In the genomic region with DNA sequence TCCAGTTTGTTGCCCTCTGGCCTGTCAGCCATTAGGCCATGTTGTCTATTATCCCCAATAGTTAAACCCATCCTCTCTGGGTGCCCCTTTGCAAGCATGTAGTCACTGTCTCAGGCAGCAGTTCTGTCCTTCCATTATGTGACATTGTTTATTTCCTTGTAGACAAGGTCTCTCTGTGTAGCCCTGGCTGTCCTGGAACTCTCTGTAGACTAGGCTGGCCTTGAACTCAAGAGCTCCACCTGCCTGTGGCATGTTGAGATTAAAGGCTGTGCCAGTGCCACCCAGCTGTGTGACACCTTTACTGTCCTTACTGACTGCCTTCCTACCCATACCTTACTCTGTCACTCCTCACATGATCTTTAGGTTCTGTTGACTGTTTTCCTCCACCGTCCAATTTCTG, we compare ENCODE assay signal across 13 mouse cellular contexts. TPM values are rescaled to one million over a fixed set of nuclear protein-coding genes. Genes with fewer than 3 reads are reported as not detected.
A peak's percentile ranks its signal among the peaks of the same experiment; 100 is the strongest.
DNase-seq lines count a peak whose midpoint lies in the region; ATAC-seq and TF ChIP-seq lines count a peak whose summit lies in the region.
"Had no signal": no experiment of that assay in that cellular context is flagged by ENCODE, and none has a peak within 500 bp of the region (broad histone marks: within the 10 kb centered on the region; RNA-seq: fewer than 3 reads in every experiment).

No protein-coding gene starts in this region.

- no peak for ATAC-seq in neural tube, embryonic 15.5 days (ENCODE audit: low FRiP score)
- ATAC-seq: midbrain, embryonic 13.5 days had no signal

- TF ChIP-seq CTCF in layer of hippocampus, adult 2 months (conservative IDR thresholded peaks at IDR 0.05), result peak; percentile 62

- no peaks in the 10 kb centered on the region for H3K27me3 ChIP-seq in neural tube, embryonic 15.5 days (replicated peaks)
- H3K27me3 ChIP-seq: liver, embryonic 13.5 days; midbrain, embryonic 13.5 days had no signal

- WGBS in neural tube, embryonic 15.5 days, result 73% methylated on average over 1 of the region's 1 CpGs

- peaks cover 44% of the 10 kb centered on the region for H3K36me3 ChIP-seq in neural tube, embryonic 15.5 days

- DNase-seq in adrenal gland, postnatal 36 days, result peak; percentile 30 to 36
- DNase-seq in adrenal gland, postnatal 4 days (ENCODE audit: low spot score in 2 of 2), result no peak
- no peak for DNase-seq in layer of hippocampus, adult 2 months (ENCODE audit: low spot score in 2 of 2)
- DNase-seq in layer of hippocampus, postnatal 10 days (ENCODE audit: low spot score in 2 of 2), result no peak
- DNase-seq in A20 (ENCODE audit: low read depth, low spot score), result peak; percentile 58
- peak; percentile 59 to 60 for DNase-seq in kidney, postnatal 25 days
- DNase-seq in left cerebral cortex, postnatal 14 days (ENCODE audit: low spot score in 2 of 2), result no peak
- DNase-seq: adrenal gland, adult 2 months; liver, embryonic 13.5 days had no signal

- no peak overlapping the region for H3K27ac ChIP-seq in layer of hippocampus, adult 2 months
- H3K27ac ChIP-seq in neural tube, embryonic 15.5 days (replicated peaks), result no peak overlapping the region
- H3K27ac ChIP-seq: liver, embryonic 13.5 days; midbrain, embryonic 13.5 days had no signal

- no peaks in the 10 kb centered on the region for H3K9me3 ChIP-seq in neural tube, embryonic 15.5 days (replicated peaks)
- H3K9me3 ChIP-seq: liver, embryonic 13.5 days; midbrain, embryonic 13.5 days had no signal

- H3K4me3 ChIP-seq in layer of hippocampus, adult 2 months, result no peak overlapping the region
- H3K4me3 ChIP-seq in neural tube, embryonic 15.5 days (replicated peaks), result no peak overlapping the region
- H3K4me3 ChIP-seq: liver, embryonic 13.5 days; midbrain, embryonic 13.5 days had no signal

- no peak overlapping the region for H3K4me2 ChIP-seq in neural tube, embryonic 15.5 days
- H3K4me2 ChIP-seq: liver, embryonic 13.5 days; midbrain, embryonic 13.5 days had no signal

- intact Hi-C loops in left cerebral cortex, postnatal 14 days (cut with DNase I), result no loop called here

- H3K9ac ChIP-seq in neural tube, embryonic 15.5 days (replicated peaks), result no peak overlapping the region
- H3K9ac ChIP-seq: liver, embryonic 13.5 days; midbrain, embryonic 13.5 days had no signal

- peaks cover 25% of the 10 kb centered on the region for H3K4me1 ChIP-seq in neural tube, embryonic 15.5 days

RNA-seq across cellular contexts. Expression of gene Tmem203, which starts 2.9 kb away (rescaled TPM):
- 10 to 100 TPM; 22.6 to 38.8 TPM for total RNA-seq in adrenal gland, postnatal 36 days (2021)
- 10 to 100 TPM; 28.9 to 38.5 TPM for total RNA-seq in adrenal gland, postnatal 4 days (2021)
- 10 to 100 TPM; 35.1 to 35.8 TPM for total RNA-seq in layer of hippocampus, adult 2 months (2021)
- total RNA-seq in layer of hippocampus, postnatal 10 days (2021), result 10 to 100 TPM; 35.6 to 39.1 TPM
- 17.5 and 17.7 TPM in 2 replicates for polyA plus RNA-seq in neural tube, embryonic 15.5 days (2015; fragmentation: Nextera tagmentation; extraction: Ambion mirVana)
- total RNA-seq in left cerebral cortex, postnatal 14 days (2021), result 10 to 100 TPM; 35.3 to 41.3 TPM

RNA-seq across cellular contexts. Expression of gene AL732309.1, which starts 5.7 kb away (rescaled TPM):
- total RNA-seq in adrenal gland, postnatal 36 days (2021), result 1 to 10 TPM; 4.1 to 4.8 TPM
- 1 to 10 TPM; 4.4 to 5.9 TPM for total RNA-seq in adrenal gland, postnatal 4 days (2021)
- total RNA-seq in layer of hippocampus, adult 2 months (2021), result 1 to 10 TPM; 2.2 to 2.4 TPM
- 1 to 10 TPM in 1 of 2 experiments, under 1 TPM in 1; 0.45 to 4.0 TPM for total RNA-seq in layer of hippocampus, postnatal 10 days (2021)
- polyA plus RNA-seq in neural tube, embryonic 15.5 days (2015; fragmentation: Nextera tagmentation; extraction: Ambion mirVana), result 4.3 and 4.6 TPM in 2 replicates
- total RNA-seq in left cerebral cortex, postnatal 14 days (2021), result 1 to 10 TPM; 2.3 to 2.8 TPM

RNA-seq across cellular contexts. Expression of gene Cysrt1, which starts 10.1 kb away (rescaled TPM):
- not detected for total RNA-seq in adrenal gland, postnatal 36 days (2021)
- total RNA-seq in adrenal gland, postnatal 4 days (2021), result not detected
- not detected for total RNA-seq in layer of hippocampus, adult 2 months (2021)
- total RNA-seq in layer of hippocampus, postnatal 10 days (2021), result not detected
- 0.36 and 0.47 TPM in 2 replicates for polyA plus RNA-seq in neural tube, embryonic 15.5 days (2015; fragmentation: Nextera tagmentation; extraction: Ambion mirVana)
- under 1 TPM in 1 of 2 experiments, not detected in 1; 0.79 TPM for total RNA-seq in left cerebral cortex, postnatal 14 days (2021)
- total RNA-seq: adrenal gland, adult 2 months; layer of hippocampus, adult 8-10 months had no signal
- polyA plus RNA-seq: adrenal gland, adult 2 months; heart, embryonic 14.5 days; liver, embryonic 13.5 days; midbrain, embryonic 13.5 days had no signal

RNA-seq across cellular contexts. Expression of gene Tprn, which starts 10.1 kb away (rescaled TPM):
- 1 to 10 TPM; 8.7 to 9.2 TPM for total RNA-seq in adrenal gland, postnatal 36 days (2021)
- total RNA-seq in adrenal gland, postnatal 4 days (2021), result 10 to 100 TPM; 15.5 to 18.7 TPM
- total RNA-seq in layer of hippocampus, adult 2 months (2021), result 10 to 100 TPM; 21.5 to 23.8 TPM
- 10 to 100 TPM; 13.9 to 14.0 TPM for total RNA-seq in layer of hippocampus, postnatal 10 days (2021)
- polyA plus RNA-seq in neural tube, embryonic 15.5 days (2015; fragmentation: Nextera tagmentation; extraction: Ambion mirVana), result 14.8 and 16.3 TPM in 2 replicates
- 10 to 100 TPM; 14.2 to 15.7 TPM for total RNA-seq in left cerebral cortex, postnatal 14 days (2021)

RNA-seq across cellular contexts. Expression of gene Rnf208, which starts 10.3 kb away (rescaled TPM):
- 1 to 10 TPM; 5.8 TPM for total RNA-seq in adrenal gland, postnatal 36 days (2021)
- total RNA-seq in adrenal gland, postnatal 4 days (2021), result 10 to 100 TPM; 14.3 to 18.7 TPM
- 100 to 1,000 TPM; 228 to 232 TPM for total RNA-seq in layer of hippocampus, adult 2 months (2021)
- 100 to 1,000 TPM; 212 to 216 TPM for total RNA-seq in layer of hippocampus, postnatal 10 days (2021)
- polyA plus RNA-seq in neural tube, embryonic 15.5 days (2015; fragmentation: Nextera tagmentation; extraction: Ambion mirVana), result 158 and 190 TPM in 2 replicates
- total RNA-seq in left cerebral cortex, postnatal 14 days (2021), result 100 to 1,000 TPM; 220 to 242 TPM

Comparison
In these comparisons a context has a peak if more than half of its experiments do, and no peak if none do; other contexts are left out.
1. DNase-seq: peak in adrenal gland, postnatal 36 days (2 of 2), A20 (single experiment) and kidney, postnatal 25 days (2 of 2); none in adrenal gland, postnatal 4 days (0 of 2), layer of hippocampus, adult 2 months (0 of 2), layer of hippocampus, postnatal 10 days (0 of 2) and left cerebral cortex, postnatal 14 days (0 of 2).